20 mouse cellular contexts compared by ENCODE assay signal in the genomic region with DNA sequence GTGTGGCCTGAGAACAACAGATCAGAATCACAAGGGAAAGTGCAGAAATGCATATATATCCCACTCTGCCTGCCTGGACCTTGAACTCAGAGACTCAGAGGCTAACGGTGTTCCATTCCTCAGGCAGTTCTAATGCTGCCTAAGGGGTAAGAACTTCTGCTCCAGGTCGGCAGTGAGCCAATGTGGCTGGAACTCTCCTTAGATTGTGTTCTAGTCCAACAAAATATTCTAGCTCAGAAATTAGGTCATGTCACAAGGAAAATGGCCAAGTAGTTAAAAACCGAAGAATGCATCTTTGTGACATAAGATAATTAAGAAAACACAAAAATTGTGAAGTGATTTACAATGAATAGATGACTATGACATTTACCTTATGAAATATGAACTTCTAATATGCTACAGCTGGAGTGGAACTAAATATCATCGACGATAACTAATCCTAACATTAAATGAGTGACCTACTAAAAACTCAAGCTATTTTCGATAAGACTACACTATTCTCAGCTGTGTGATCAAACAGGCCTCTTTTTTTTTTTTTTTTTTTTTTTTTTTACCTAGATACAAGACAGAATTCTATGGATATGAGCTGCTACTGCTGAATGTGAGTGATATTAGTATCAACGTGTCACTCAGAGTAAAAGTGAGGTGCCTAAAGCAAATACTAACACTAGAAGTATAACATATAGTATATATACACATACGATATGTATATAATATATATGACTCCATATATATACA.
DNase-seq lines count a peak whose midpoint lies in the region; ATAC-seq and TF ChIP-seq lines count a peak whose summit lies in the region.
"Had no signal": no experiment of that assay in that cellular context is flagged by ENCODE, and none has a peak within 500 bp of the region (broad histone marks: within the 10 kb centered on the region; RNA-seq: fewer than 3 reads in every experiment).

No protein-coding gene starts in this region.

- no peaks in the 10 kb centered on the region for H3K36me3 ChIP-seq in kidney, embryonic 14.5 days (ENCODE audit: control insufficient read depth, insufficient read depth, low read length)
- no peaks in the 10 kb centered on the region for H3K36me3 ChIP-seq in forebrain, embryonic 11.5 days (ENCODE audit: control insufficient read depth, insufficient read depth, low read length)
- H3K36me3 ChIP-seq: embryonic facial prominence, embryonic 12.5 days; forebrain, embryonic 15.5 days; hindbrain, embryonic 12.5 days; midbrain, embryonic 12.5 days had no signal

- H3K4me2 ChIP-seq in kidney, embryonic 14.5 days (replicated peaks; ENCODE audit: low read depth, low read length), result no peak overlapping the region
- no peak overlapping the region for H3K4me2 ChIP-seq in forebrain, embryonic 11.5 days (ENCODE audit: low read depth, low read length, severe bottlenecking)
- H3K4me2 ChIP-seq: embryonic facial prominence, embryonic 12.5 days; forebrain, embryonic 15.5 days; hindbrain, embryonic 12.5 days; midbrain, embryonic 12.5 days had no signal

- intact Hi-C loops in gastrocnemius, adult 2 months (cut with DNase I), result no loop called here

- H3K27me3 ChIP-seq in kidney, embryonic 14.5 days (ENCODE audit: control insufficient read depth, insufficient read depth, low read length), result no peaks in the 10 kb centered on the region
- H3K27me3 ChIP-seq in forebrain, embryonic 11.5 days (ENCODE audit: control insufficient read depth, insufficient read depth, low read length), result no peaks in the 10 kb centered on the region
- H3K27me3 ChIP-seq: embryonic facial prominence, embryonic 12.5 days; forebrain, embryonic 15.5 days; hindbrain, embryonic 12.5 days; midbrain, embryonic 12.5 days; Patski had no signal

- H3K9me3 ChIP-seq in kidney, embryonic 14.5 days (ENCODE audit: control insufficient read depth, low read length), result no peaks in the 10 kb centered on the region
- H3K9me3 ChIP-seq in forebrain, embryonic 11.5 days (ENCODE audit: control insufficient read depth, low read length), result no peaks in the 10 kb centered on the region
- H3K9me3 ChIP-seq: embryonic facial prominence, embryonic 12.5 days; forebrain, embryonic 15.5 days; hindbrain, embryonic 12.5 days; midbrain, embryonic 12.5 days had no signal

- ATAC-seq in kidney, embryonic 14.5 days (ENCODE audit: low FRiP score, low TSS enrichment), result no peak
- ATAC-seq in forebrain, embryonic 11.5 days (replicated peaks; ENCODE audit: low FRiP score), result no peak
- ATAC-seq: forebrain, embryonic 15.5 days; lung, postnatal 0 days; Patski had no signal

- WGBS in kidney, embryonic 14.5 days, result 90% methylated on average over 8 of the region's 8 CpGs
- 91% methylated on average over 8 of the region's 8 CpGs for WGBS in forebrain, embryonic 11.5 days

- H3K4me3 ChIP-seq in gastrocnemius, adult 2 months, result no peak overlapping the region
- no peak overlapping the region for H3K4me3 ChIP-seq in kidney, embryonic 14.5 days (ENCODE audit: low read length)
- H3K4me3 ChIP-seq in forebrain, embryonic 11.5 days (ENCODE audit: low read depth, low read length), result no peak overlapping the region
- H3K4me3 ChIP-seq: embryonic facial prominence, embryonic 12.5 days; erythroblast, embryonic 14.5 days; forebrain, embryonic 15.5 days; heart, adult 2 months; hindbrain, embryonic 12.5 days; layer of hippocampus, adult 2 months; midbrain, embryonic 12.5 days had no signal

- H3K27ac ChIP-seq in gastrocnemius, adult 2 months, result no peak overlapping the region
- H3K27ac ChIP-seq in kidney, embryonic 14.5 days (ENCODE audit: low read depth, low read length), result no peak overlapping the region
- no peak overlapping the region for H3K27ac ChIP-seq in forebrain, embryonic 11.5 days (ENCODE audit: low read depth, low read length)
- H3K27ac ChIP-seq: embryonic facial prominence, embryonic 12.5 days; forebrain, embryonic 15.5 days; heart, adult 2 months; hindbrain, embryonic 12.5 days; layer of hippocampus, adult 2 months; midbrain, embryonic 12.5 days; stomach, postnatal 0 days had no signal

- DNase-seq in gastrocnemius, adult 2 months, result peak; percentile 54
- DNase-seq in gastrocnemius, adult 8-10 months (ENCODE audit: low spot score in 2 of 2), result no peak
- DNase-seq in kidney, postnatal 14 days, result peak; percentile 29
- DNase-seq in cerebellum, adult 9-11 months, result peak; percentile 8
- DNase-seq in thymus, adult 18-20 months, result no peak
- no peak for DNase-seq in forebrain, embryonic 11.5 days (ENCODE audit: low spot score)
- DNase-seq: kidney, adult 9 months; layer of hippocampus, postnatal 36 days; liver had no signal

- no peaks in the 10 kb centered on the region for H3K4me1 ChIP-seq in kidney, embryonic 14.5 days (ENCODE audit: control insufficient read depth, insufficient read depth, low read length)
- no peaks in the 10 kb centered on the region for H3K4me1 ChIP-seq in forebrain, embryonic 11.5 days (replicated peaks; ENCODE audit: control insufficient read depth, insufficient read depth, low read length)
- H3K4me1 ChIP-seq: embryonic facial prominence, embryonic 12.5 days; forebrain, embryonic 15.5 days; hindbrain, embryonic 12.5 days; midbrain, embryonic 12.5 days had no signal

- no peak for TF ChIP-seq CTCF in gastrocnemius, adult 2 months (IDR thresholded peaks at IDR 0.05)

- H3K9ac ChIP-seq in kidney, embryonic 14.5 days (ENCODE audit: low read depth, low read length), result no peak overlapping the region
- no peak overlapping the region for H3K9ac ChIP-seq in forebrain, embryonic 11.5 days (ENCODE audit: low read length)
- H3K9ac ChIP-seq: embryonic facial prominence, embryonic 12.5 days; forebrain, embryonic 15.5 days; hindbrain, embryonic 12.5 days; midbrain, embryonic 12.5 days had no signal

Comparison
In these comparisons a context has a peak if more than half of its experiments do, and no peak if none do; other contexts are left out.
1. DNase-seq: peak in gastrocnemius, adult 2 months (single experiment), kidney, postnatal 14 days (single experiment) and cerebellum, adult 9-11 months (single experiment); none in gastrocnemius, adult 8-10 months (0 of 2), thymus, adult 18-20 months (0 of 2) and forebrain, embryonic 11.5 days (single experiment).